Mouse (Mus musculus) G1E-ER4 (cell line): ENCODE measurements around the gene Ewsr1. TPM values are rescaled to one million over a fixed set of nuclear protein-coding genes. Genes with fewer than 3 reads are reported as not detected.

Experiments
- GATA1 ChIP-seq: IDR thresholded peaks from one replicate; pipeline ENCODE4 v1.8.0; 2012; ENCODE audit warnings: low read length, inconsistent platforms
- polyA plus RNA-seq: library from polyadenylated mRNA; stranded (reverse); fragments of >175 nt; gene quantifications from 2 replicates; pipeline ENCODE4 v1.2.3, GENCODE M21; 2012

The Ewsr1 gene
- polyA plus RNA-seq, 1 experiment, result 1,277 TPM

DNA sequence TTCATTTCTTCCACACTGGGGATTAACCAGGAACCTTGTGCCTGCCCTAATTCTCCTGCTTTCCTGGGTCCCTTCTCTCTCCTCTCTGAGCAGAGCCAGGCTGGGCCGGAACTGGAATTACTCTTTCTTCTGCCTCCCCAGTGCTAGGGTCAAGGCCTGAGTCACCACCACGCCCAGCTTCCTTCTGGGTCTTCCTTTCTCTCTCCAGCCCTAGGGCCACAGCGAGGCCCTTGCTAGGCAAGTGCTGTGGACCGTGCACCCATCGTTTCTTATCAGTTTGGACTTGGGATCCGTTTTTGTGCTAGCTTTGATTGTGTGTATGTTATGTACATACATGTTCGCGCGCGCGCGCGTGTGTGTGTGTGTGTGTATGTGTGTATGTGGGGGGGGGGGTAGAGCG lies 44.9 kb downstream of the Ewsr1 start:
- no peak for TF ChIP-seq GATA1

DNA sequence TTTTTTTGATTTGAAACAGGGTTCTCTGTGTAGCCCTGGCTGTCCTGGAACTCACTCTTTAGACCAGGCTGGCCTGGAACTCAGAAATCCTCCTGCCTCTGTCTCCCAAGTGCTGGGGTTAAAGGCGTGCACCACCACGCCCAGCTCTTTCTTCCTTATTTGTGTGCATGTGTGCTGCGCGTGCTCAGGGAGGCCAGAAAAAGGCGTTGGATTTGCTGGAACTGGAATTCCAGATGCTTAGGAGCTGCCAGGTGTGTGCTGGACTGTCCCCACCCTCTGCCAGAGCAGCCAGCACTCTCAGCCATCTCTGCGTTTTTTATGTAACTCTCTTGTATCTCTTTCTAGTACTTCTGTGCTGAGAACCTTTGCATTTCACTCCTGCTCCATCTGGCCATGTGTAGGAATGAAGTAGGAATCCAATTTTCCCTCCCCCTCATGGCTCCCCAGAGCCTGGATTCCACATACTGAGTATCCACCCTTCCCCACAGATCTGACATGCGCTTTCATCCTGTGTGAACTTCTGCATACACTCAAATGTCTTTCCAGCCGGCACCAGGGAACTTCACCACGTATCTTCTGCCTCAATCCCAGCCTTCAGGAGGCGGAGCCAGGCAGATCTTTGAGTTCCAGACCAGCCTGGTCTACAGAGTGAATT lies 46.7 kb downstream of the Ewsr1 start:
- TF ChIP-seq GATA1, result no peak

DNA sequence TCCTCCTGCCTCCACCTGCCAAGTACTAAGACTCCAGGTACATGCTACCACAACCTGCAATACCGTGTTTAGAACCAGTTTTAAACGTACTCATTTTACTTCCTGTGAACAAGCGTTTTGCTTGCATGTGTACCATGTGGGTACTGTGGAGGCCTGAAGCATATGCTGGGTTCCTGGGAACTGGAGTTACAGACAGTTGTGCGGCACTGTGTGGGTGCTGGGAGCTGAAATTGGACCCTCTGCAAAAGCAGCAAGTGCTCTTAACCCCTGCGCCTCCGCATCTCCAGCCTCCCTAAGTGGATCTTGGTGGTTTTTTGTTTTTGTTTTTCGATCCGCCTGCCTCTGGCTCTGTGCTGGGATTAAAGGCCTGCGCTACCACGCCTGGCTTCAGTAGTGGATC lies 47.4 kb downstream of the Ewsr1 start:
- no peak for TF ChIP-seq GATA1

DNA sequence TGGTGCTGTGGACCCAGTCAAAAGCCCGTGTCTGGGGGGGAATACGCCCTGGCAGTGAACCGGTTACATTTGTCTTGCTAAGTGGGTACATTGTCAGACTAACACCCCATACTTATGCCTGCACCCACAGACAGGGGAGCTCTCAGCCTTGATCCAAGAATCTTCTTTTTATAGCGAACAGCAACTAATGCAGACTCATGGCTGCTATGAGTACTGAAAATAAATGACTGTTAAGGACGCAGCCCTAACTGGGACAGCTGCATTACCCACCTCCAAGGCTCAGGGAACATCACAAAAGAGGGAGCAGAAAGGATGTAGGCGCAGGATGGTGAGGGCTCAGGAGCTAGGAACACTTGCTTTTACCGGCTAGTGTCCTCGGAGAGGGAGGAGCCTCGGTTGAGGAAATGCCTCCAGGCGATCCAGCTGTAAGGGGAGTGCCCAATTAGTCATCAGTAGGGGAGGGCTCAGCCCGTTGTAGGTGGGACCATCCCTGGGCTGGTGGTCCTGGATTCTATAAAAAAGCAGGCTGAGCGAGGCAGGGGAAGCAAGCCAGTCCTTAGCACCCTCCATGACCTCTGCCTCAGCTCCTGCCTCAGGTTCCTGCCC lies 52.6 kb downstream of the Ewsr1 start:
- no peak for TF ChIP-seq GATA1

DNA sequence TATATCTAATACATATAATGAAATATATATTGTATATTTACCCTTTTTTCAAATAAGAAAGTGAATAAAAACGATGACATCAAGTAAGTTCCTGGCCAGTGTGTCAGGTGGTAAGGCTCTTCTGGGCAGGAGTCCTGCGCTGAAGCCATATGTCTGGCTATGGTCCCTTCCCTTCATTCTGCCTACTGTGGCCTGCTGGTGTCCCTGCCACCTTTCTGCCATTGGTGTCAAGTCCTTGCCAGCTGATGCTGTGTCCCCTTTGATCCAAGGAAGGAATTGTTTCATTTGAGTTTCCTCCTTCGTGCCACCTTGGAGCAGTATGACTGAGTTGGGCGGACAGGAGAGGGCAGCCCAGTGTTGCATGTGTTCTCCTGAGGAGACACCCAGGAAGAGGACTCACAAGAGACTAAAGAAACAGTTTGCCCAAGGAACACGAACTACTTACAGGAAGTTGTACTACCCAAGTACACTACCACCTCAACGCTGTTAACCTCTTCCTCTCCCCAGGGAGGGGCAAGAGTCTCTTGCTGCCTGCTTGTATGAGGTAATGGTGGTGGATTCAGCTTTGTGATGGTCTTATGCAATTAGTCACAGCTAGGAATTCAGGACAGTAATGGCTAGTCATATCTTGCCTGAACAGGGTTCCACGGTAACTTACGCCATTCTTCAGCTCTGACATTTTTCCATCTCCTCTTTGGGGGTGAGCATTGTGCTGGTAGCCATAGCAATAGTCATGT lies 56.3 kb downstream of the Ewsr1 start:
- no peak for TF ChIP-seq GATA1

DNA sequence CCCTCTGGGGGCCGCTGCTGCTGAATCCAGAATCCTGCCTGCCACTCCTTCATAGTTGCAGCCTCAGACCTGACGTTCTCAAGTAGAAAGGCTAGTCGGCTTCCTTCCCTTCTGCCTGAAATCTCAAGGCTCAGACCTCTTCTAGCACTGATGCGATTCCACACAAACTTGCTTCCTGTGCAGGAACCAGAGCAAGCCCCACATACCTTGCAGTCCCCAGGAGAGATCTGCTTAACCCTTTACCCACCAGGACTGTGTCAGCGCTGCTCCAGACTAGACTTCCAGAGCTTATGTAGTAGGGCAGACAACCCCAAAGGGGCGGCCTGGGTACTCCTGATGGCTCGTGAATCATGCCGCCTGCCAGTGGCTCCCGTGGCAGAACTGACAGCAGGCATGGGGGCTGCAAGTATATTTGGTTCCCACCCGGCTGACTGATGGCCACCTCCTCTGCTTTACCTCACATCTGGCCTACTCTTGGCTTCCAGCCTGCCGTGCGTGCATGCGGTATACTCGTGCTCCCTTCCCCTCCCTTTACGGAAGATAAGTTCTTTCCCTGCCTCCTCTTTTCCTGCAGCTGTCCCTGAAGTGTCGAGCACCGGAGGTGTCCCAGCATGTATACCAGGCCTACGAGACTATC lies 57.8 kb downstream of the Ewsr1 start:
- no peak for TF ChIP-seq GATA1

DNA sequence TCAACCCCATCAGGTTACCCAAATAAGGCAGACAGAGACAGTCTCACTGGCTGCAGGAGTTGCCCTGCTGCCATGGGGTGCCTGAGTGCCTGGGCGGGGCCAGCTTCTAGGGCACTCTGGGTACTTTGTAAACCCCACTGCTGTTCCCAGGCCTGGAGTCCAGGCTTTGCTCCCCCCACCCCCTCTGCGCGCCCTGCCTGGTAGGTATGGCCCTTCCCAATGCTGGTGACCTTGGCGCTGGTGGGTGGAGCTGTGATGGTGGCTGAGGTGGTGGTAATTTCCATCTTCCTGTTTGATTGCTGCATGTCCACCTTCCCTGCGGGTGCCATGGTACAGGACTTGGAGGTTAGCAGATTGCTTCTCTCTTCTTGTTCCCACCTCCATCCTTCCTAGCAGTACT lies 58.5 kb downstream of the Ewsr1 start:
- TF ChIP-seq GATA1, result no peak

DNA sequence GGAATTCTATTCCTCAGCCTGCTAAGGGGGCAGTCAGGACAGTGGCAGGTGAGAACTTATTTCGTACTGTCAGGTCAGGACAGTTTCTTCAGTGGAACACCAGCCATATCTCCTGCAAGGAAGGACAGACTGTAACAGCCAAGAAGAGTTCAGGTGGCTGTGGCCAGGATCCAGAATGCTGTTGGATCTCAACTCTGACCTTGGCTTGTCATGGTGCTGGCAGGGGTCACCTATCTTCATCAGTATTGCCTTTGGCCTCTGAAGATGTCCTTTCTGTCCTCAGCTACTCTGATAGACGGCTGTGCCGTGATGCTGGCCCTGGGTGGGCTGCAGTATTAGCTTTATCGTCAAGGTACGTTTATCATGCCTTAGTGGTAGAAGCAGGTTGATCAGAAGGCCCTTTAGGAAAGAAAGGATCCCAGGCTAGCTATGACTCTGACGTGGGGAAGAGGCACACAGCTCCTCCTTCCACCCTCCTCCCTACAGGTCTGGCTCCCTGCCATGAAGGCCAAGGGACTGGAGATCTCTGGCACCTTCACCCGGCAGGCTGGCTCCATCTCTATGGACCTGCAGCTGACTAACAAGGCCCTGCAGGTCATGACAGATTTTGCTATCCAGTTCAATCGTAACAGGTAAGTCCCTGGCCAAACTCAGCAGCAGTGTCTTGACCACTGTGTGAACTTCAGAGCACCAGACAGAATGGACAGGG lies 61.8 kb downstream of the Ewsr1 start:
- no peak for TF ChIP-seq GATA1

DNA sequence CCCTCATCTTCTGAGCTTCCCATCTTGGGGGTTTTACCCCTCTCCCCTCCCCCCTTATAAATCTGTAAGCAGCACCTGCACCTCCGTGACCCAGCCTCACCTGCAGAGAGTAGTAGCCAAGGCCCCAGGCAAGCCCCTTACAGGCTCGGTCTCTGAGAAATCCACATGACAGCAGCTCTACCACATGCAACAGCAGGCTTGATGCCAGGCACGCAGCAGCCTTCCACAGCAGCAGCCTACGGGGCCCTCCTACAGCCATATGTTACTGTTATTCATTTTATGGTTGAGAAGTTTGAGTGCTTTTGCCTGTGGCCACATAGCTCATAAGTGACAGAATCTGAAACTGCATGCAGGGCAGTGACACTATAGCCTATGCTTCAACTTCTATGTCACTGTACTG lies 63.6 kb downstream of the Ewsr1 start:
- TF ChIP-seq GATA1, result no peak

DNA sequence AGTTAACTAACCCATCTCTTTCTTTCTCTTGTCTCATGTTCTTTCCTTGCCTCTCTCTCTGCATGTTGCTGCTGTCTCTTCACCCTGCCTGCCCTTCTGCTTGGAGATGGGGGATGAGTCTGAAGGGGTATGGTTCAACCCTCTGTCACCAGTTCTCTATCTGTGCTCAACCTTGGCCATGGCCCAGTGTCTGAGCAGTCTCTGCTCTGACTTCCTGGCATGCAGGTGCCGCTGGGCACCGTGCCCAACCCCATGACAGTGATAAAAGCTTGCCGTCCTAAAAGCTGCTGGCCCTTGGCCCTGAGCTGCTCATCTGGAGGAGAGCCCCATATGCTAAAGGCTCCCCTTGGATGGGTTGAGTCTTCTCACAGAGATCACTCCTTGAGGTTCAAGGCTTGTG lies 65.9 kb downstream of the Ewsr1 start:
- no peak for TF ChIP-seq GATA1

DNA sequence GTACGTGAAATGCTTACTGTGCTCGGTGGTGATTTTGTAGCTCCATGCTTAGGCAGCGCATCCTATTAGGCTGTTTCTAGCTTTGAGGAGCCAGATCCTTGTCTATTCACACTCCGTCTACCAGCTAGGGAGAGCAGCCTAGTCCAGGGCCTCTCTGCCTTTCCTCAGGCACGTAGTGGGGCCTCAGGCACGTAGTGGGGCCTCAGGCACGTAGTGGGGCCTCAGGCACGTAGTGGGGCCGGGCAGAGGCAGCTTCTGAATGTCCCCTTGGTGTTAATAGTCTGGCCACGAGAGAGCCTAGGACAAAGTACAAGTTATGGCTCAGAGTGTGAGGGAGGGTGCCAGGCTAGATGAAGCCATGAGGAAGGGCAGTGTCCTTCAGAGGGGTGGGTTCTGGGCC lies 66.4 kb downstream of the Ewsr1 start:
- TF ChIP-seq GATA1, result no peak

DNA sequence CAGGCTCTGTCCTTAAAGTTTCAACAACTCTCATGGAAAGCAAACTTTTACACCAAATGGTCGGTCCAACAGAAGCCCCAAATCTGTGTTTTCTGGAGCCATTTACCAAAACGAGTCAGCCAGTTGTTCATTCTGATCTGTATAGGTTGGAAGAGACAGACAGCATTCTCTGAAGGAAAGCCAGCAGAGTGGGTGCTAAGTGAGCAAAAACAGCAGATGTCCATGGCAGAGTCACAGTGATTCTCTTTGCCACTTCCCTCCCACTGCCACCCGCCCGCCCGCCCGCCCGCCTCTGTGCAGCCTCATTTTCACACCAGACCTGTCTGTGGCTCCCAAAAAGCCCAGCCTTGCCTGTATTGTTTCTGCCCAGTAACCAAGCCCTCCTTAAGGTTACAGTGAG lies 70.8 kb downstream of the Ewsr1 start:
- TF ChIP-seq GATA1, result no peak

DNA sequence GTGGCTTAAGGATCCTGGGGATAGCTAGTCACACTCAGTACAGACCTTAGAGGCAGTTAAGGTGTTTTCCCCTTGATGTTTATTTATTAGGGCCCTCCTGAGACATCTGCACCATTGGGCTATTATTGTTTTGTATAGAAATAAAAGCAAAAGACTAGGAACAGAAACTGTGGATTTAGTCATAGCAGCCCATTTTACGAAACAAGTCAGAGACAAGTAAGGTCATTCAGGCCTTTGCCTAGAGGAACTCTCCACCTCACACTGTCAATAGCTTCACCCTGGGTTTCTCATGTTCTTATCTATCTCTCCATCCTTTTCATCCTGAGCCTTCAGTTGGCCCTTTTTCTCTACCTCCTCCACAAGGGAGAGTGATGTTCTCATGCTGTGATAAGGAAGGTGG lies 74.0 kb downstream of the Ewsr1 start:
- no peak for TF ChIP-seq GATA1

Other genes starting within 250 kb of the Ewsr1 start
- gene Nf2, start 249.7 kb downstream of the Ewsr1 start, polyA plus RNA-seq, result 74.0 and 79.6 TPM in 2 replicates
- gene Nipsnap1, start 225.3 kb downstream of the Ewsr1 start, polyA plus RNA-seq, result 16.4 and 18.0 TPM in 2 replicates
- gene Thoc5, start 203.9 kb downstream of the Ewsr1 start, polyA plus RNA-seq, result 4.3 and 9.9 TPM in 2 replicates
- gene Nefh, start 151.2 kb downstream of the Ewsr1 start, polyA plus RNA-seq, result 66.7 and 95.2 TPM in 2 replicates
- gene Ap1b1, start 112.4 kb downstream of the Ewsr1 start, polyA plus RNA-seq, result 69.3 and 86.0 TPM in 2 replicates
- 0.06 TPM in 2 replicates for gene Rasl10a, start 41.1 kb downstream of the Ewsr1 start, polyA plus RNA-seq
- gene Gas2l1, start 33.9 kb downstream of the Ewsr1 start, polyA plus RNA-seq, result 209 and 286 TPM in 2 replicates
- 38.4 and 49.6 TPM in 2 replicates for gene Rhbdd3, start 340 bp downstream of the Ewsr1 start, polyA plus RNA-seq
- gene Emid1, start 53.0 kb upstream of the Ewsr1 start, polyA plus RNA-seq, result not detected in 2 replicates
- 1.1 TPM in 2 replicates for gene Kremen1, start 162.3 kb upstream of the Ewsr1 start, polyA plus RNA-seq